Comparison of ENCODE assay signal across 13 mouse cellular contexts in the genomic region with DNA sequence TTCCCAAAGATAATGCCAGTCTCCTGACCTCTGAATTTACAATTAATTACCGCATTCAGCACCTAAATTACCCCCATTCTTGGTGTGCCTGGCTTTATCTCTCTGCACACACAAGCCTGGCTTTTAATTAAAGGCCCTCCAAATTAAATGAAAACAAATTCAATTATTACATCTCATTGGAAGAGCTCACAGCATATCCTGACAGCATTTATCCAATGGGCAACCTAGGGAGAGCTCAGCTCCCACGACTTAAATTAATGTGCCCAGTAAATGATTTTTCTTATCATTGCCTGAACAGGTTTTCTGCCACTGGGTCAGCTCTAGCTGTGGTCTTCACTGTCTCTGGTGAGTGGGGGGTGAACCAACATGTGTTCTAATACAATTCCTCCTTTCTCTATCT.
"Had no signal": no experiment of that assay in that cellular context is flagged by ENCODE, and none has a peak within 500 bp of the region (broad histone marks: within the 10 kb centered on the region; RNA-seq: fewer than 3 reads in every experiment).

No protein-coding gene starts in this region.

- H3K4me2 ChIP-seq: kidney, embryonic 15.5 days; limb, embryonic 15.5 days; liver, embryonic 12.5 days; lung, embryonic 14.5 days; midbrain, embryonic 12.5 days had no signal

- ATAC-seq: liver, embryonic 12.5 days had no signal

- H3K9me3 ChIP-seq: kidney, embryonic 15.5 days; limb, embryonic 15.5 days; liver, embryonic 12.5 days; midbrain, embryonic 12.5 days had no signal

- H3K27me3 ChIP-seq: kidney, embryonic 15.5 days; limb, embryonic 15.5 days; liver, embryonic 12.5 days; midbrain, embryonic 12.5 days had no signal

- H3K36me3 ChIP-seq: kidney, embryonic 15.5 days; limb, embryonic 15.5 days; liver, embryonic 12.5 days; midbrain, embryonic 12.5 days had no signal

- H3K4me3 ChIP-seq: kidney, embryonic 15.5 days; left cerebral cortex, adult 2 months; limb, embryonic 15.5 days; liver, embryonic 12.5 days; midbrain, embryonic 12.5 days had no signal

- H3K9ac ChIP-seq: kidney, embryonic 15.5 days; limb, embryonic 15.5 days; liver, embryonic 12.5 days; lung, embryonic 14.5 days; midbrain, embryonic 12.5 days had no signal

- H3K27ac ChIP-seq: kidney, embryonic 15.5 days; left cerebral cortex, adult 2 months; limb, embryonic 15.5 days; liver, embryonic 12.5 days; midbrain, embryonic 12.5 days had no signal

- DNase-seq: kidney, adult 18-20 months; kidney, postnatal 14 days; lung, embryonic 14.5 days; lung, postnatal 10 days; lung, postnatal 4 days; right cerebral cortex, adult 18-20 months; right cerebral cortex, postnatal 25 days; thymus, postnatal 36 days had no signal

- H3K4me1 ChIP-seq: kidney, embryonic 15.5 days; limb, embryonic 15.5 days; liver, embryonic 12.5 days; midbrain, embryonic 12.5 days had no signal
